Mouse (Mus musculus) mouse trophoblast stem cell (cell line): ENCODE results near the gene Ccdc28b.

Experiments
- in situ Hi-C, 2 experiments: fragments of 300-500 bp; cut with MseI, MboI; formaldehyde crosslinking; loops; 2 replicates in 1 of 2; 3 replicates in 1 of 2; pipeline ENCODE4 v1.15.1; 2025

Ccdc28b gene

DNA sequence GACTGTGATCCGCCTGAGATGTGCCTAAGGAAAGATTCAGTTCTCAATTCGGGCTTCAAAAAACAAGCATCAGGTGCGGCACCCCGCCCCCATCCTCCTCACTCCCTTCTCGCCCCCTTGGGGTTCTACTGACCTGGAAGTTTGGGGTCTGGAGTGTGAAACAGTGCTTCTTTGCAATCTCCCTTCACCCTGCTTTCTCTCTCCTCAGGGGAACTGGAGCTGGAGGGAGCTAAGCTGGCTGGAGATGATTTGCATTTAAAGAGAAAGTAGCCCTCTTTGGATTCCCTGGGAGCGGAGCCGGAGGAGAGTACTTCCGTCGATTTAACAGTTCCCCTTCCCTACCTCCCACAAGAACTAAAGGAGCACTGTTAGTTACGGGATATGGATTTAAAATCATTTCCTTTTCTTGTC is at the start of gene Ccdc28b:
Ccdc28b (minus strand) TSS at position 267 of the 411 bp plus-strand sequence.
- in situ Hi-C loops: no loop called here

DNA sequence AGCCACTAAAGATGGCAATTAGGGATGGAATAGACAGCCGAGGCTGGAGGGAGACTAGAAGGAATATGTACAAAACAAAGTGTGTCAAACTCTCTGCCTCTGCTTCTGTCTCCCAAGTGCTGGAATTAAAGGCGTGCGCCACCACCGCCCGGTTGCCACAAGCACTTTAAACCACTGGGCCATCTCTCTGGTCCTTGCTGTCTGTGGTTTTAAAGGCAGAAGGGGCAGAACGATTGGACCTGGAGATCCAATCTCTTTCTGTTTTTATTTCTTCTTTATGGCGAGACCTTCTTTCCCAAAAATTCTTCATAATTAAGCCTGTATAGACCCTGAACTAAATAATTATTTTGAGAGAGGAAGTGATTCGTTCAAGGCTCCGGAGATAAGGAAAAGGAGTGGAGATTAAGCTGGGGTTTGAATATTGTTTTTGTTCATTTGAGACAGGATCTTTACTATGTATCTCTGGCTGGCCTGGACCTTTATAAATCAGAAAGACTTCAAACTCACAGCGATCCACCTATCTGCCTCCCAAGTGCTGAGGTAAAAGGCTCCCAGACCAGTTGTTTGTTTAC is 49.2 kb upstream of the Ccdc28b start:
- in situ Hi-C loops: no loop called here

GRCm38 (mm10) chr4:129672083-129672877 is 48.5 kb upstream of the Ccdc28b start, which contains the start of gene Kpna6:
TSS of gene Kpna6 (minus strand) at chr4:129672767.
- in situ Hi-C loops: no loop called here

GRCm38 (mm10) chr4:129671491-129672082 is 47.8 kb upstream of the Ccdc28b start:
- in situ Hi-C loops: no loop called here

- in situ Hi-C loops: no loop called here
These were observed 38.6 kb upstream of the Ccdc28b start for GRCm38 (mm10) chr4:129662255-129662813.

DNA sequence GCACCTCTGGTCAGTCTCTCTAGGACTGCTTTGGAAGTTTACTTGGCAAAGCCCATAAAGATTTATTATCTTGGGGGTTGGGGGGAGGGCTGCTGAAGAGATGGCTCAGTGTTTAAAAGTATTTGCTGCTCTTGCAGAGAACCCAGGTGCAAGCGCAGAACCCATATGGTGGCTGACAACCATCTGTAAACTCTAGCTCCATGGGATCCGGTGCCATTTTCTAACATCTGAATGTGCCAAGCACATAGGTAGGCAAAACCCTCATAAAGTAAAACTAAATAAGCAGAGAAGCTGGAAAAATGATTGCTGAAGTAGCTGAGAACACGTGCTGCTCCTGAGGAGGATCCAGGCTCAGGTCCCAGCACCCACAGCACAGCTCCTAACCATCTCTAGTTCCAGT is 37.8 kb upstream of the Ccdc28b start:
- in situ Hi-C loops: no loop called here

- in situ Hi-C loops: no loop called here
These were observed 31.0 kb upstream of the Ccdc28b start for GRCm38 (mm10) chr4:129654770-129655169.

DNA sequence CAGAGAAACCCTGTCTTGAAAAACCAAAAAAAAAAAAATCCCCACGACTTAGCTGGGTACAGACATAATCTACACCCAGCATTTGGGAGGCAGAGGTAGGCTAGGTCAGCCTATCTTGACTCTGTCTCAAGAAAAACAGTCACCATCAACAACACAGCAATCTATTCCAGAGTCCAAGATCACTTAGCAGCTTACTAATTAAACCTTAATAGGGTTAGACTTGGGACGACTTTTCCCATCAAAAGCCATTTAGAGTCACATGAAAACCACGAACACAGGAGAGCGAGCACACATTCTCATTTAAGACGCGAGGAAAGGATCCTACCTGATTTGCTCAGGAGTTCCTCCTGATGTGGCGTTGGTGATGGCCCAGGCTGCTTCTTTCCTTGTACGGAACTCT is 26.6 kb upstream of the Ccdc28b start:
- in situ Hi-C loops: no loop called here

DNA sequence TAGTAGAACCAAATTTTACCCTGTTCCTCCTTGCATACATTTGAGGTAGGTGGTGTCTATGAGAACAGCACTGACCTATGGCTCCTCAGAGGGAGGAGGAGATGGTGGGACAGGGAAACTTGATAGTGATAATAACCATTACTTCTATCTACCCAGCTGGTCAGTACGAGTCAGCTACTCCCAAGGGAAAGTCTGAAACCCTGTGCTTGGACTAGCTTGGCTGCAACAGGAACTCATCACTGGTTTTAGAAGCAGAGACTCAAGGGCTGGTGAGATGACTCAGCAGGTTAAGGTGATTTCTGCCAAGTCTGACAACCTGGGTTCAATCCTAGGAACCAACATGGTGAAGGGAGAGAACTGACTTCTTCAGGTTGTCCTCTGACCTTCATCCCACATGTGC is 24.9 kb upstream of the Ccdc28b start:
- in situ Hi-C loops: no loop called here

DNA sequence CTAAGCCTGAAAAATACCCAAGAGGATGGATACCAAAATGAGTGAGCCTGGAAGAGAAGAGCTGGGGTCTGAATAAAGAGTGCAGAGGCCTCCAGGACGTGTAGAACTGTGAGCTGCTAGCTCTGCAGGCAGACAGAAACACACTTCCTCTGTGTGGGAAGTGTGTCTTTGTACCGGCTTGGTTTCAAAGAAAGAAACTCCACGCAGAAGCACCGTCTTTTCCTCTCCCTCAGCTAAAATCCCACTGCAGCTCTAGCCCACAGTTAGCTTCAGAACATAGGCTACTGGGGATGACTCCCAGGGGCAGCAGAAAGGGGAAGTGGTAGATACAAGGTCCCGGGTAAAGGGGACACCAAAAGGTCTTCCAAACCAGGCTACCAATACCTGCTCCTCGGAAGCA is 21.5 kb upstream of the Ccdc28b start:
- in situ Hi-C loops: no loop called here

DNA sequence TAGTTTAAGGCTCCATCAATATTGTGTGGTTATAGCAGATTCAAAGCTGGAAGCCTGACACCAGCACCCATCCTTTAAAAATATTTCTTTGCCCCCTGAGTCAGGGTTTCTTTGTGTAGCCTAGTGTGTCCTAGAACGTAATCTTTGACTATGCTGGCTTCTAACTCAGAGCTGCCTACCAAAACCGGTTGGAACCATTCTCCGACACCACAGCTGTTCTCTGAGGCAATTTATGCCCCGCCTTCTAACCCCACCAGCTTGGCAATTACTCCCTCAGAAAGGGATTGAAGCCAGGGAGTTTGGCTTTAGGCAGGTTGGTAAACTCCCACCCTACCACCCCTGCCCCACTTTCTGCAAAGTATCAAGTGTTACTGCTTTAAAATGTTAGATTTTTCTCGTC is 18.0 kb upstream of the Ccdc28b start:
- in situ Hi-C loops: no loop called here

GRCm38 (mm10) chr4:129640638-129641467 is 17.1 kb upstream of the Ccdc28b start, which contains the start of gene Txlna:
TSS of gene Txlna (minus strand) at chr4:129641065.
- in situ Hi-C loops: no loop called here

DNA sequence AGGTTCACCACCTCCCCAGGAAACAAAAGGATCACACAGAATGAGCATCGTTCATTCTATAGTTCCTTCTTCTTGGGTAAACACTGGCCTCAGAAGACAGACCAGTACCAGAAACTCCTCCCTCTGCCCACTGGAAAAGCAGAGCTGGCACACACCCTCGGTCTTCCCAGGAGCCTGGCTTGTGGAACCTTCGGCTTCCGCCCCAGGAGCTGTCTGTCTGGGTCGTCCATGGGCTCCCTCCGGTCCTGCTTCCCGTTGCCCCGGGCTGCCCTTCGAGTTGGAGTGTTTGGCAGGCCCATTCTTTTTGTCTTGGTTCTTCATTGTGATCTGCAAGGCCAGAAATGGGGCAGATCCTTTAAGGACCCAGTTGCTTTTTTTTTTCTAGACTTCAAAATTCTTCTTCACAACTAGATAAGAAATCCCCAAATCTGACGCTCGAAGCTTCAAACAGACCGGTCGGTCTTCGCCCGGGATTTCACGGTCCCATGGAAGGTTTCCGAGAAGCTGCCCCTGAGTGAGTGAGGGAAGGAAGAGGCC is 16.4 kb upstream of the Ccdc28b start:
- in situ Hi-C loops: no loop called here

DNA sequence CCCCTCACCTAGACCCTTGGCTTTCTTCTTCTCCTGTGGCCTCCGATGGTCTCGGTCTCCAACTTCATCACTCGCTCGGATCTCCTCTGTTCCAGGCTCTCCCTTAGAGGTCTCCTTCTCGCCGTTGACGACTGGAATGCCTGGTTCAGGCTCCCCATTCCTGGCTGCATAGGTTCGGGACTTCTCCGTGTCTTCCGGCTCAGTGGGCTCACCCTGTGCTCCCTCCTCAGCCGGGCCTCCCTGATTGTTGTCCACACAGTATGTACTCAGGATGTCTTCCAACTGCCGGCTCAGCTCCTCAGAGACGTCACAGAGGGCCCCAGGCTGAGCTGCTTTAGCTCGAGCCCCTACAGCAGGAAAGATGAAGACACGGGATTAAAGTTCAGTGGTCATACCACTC is 15.5 kb upstream of the Ccdc28b start:
- in situ Hi-C loops: no loop called here

DNA sequence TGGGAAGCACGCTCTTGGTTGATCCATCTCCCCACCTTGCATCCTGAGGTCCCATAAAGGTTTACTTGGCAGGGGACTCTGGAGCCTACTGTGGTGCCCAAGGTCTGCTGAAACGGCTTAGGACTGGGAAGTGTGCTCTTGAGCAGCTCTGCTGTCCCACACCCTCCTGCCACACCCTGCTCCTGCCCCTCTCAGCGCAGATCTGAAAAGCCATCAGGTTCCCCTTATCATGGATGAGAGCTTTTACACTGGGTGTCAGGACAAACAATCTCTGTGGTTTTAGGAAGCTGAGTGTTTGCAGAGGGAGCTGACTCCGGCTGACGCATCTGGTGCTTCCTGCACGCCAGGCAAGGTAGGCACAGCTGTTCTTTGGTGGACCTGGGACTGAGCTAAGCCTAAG is 10.1 kb upstream of the Ccdc28b start:
- in situ Hi-C loops: no loop called here

- in situ Hi-C loops: no loop called here
These were observed 8.1 kb upstream of the Ccdc28b start for GRCm38 (mm10) chr4:129631867-129632266.

DNA sequence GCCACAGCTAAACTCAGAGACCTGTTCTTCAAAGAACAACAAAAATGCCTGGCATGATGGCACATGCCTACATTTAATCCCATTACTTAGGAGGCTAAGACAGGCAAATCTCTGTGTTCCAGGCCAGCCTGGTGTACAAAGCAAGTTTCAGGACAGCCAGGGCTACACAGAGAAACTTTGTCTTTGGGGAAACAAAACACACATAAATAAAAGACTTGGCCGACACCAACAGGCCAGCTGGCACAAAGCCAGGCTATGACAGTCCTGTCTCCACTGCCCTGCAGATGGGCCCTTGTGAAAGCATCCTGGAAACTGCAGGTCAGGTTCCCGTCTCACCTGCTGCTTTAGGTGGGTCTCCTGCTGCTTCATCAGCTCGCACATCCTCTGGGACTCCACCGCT is 7.2 kb upstream of the Ccdc28b start:
- in situ Hi-C loops: no loop called here

DNA sequence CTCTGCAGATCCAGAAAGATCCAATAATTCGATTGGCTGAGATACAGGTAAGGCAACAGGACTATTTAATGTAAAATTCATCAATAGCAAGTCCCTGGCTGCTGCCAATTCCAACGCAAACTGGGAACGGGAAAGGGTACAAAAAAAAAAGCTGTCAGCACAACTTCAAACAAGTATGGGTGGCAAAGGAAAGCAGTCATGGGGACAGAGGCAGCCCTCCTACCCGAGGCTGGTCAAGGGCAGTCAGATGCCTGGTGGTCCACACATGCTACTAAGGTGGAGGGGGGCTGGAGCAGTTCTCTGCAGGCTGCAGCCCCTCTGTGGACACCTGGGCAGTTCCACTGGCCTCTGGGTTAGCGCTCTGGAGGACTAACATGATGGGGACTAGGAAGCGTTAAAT is 2.3 kb upstream of the Ccdc28b start:
- in situ Hi-C loops: no loop called here

GRCm38 (mm10) chr4:129625496-129625895 is 1.7 kb upstream of the Ccdc28b start:
- in situ Hi-C loops: no loop called here

GRCm38 (mm10) chr4:129625029-129625370 is 1.3 kb upstream of the Ccdc28b start:
- in situ Hi-C loops: no loop called here

- in situ Hi-C loops: no loop called here
These were observed 708 bp upstream of the Ccdc28b start for GRCm38 (mm10) chr4:129624281-129625028.
